Mouse (Mus musculus) Muller cell, postnatal 12 days (primary cell): ENCODE results near the gene Ube2z.

ENCODE experiments used
- DNase-seq: peaks from one replicate; pipeline ENCODE4 v3.0.0-alpha.2; 2015; ENCODE audit errors: inconsistent ontology term

The Ube2z gene

DNA sequence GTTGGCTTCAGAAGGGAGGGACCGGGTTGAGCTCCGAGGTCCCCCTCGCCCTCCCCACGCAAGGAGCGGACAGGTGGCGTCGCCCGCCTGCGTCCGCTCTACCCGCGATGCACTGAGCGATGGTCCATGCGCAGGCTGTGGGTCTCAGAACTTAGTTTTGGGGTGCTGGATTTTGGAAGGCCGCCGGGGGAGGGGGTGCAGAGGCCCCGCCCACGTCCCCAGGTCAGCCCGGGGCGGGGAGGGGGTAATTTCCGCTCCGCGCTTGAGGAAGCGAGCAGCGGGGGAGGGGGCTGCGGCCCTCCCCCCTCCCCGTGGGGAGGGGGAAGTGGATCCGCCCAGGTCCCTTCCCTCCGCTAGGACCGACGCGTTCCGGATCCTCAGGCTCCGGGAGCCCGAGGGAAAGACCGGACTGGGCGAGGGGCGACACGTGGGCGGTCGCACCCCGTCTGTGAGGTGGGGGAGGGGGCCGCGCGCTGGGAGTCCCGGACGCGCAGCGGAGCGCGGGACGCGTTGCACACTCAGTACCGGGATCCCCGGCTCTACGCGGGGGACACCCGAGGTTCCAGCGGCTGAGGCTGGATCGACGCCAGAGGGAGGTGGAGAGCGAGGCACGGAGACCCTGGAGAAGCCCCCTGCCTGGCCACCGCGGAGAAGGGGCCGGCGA, 58.2 kb downstream of the Ube2z start:
- no peak for DNase-seq

DNA sequence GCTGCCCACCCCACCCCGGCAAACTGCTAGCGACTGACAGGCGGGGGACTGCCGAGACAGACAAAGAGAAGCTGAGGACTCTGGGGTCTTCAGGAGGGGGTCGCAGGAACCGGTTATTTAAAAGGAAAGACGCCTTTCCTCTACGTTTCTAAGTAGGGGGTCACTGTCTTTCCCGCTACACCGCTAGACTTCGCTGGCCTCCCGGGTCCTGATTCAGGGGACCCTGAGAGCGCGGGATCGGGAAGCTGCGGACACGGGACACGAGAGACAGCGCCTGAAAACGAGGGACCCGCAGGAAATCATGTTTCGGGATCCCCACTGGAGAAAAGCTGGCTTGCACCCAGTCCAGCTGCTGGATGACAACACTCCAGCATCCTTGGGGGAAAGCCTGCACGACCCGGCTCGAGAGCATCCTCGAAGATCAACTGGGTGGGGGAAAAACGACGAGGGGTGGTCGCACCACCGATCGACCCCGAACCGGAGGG, 58.8 kb downstream of the Ube2z start:
- DNase-seq, result no peak

DNA sequence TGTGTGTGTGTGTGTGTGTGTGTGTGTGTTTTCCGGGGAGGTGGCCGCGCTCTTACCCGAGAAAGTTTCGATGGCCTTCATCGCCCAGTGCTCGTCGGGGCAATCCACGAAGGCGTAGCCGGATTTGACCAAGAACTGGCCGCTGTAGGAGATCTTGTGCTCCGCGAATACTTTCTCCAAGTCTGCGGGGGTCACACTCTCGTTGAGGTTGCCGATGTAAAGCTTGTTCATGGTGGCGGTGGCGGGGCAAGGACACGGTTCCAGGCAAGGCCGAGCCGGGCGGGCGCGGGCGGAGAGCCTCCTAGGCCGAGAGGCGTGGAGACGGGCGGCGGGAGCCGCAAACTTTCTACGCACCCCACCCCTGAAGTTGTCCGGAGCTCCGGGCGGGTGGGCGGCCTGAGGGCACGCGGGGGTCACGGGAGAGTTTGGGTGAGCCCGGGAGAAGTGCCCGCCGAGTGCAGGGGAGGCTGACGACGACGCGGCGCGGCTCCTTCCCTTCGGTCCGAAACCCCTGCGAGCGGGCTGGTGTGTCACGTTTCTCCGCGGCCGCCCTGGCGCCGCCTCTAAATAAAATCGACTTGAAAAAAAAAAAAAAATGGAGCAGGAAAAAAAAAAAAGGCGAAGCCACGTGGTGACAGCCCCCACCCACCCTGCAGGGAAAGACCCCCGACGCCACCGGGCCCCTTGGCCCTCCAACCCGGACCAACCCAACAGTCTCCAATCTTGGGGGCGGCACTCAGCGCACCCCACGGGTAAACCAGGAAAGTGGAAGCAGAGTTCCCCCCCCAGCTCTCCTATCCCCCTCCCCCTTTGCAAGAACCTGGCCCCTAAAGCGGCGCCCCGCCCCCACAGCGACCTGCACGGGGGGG, 59.6 kb downstream of the Ube2z start, which contains the start of gene Igf2bp1:
TSS of gene Igf2bp1 (minus strand) at position 538 of the 869 bp plus-strand sequence.
- DNase-seq, result no peak

- DNase-seq, result no peak
These were observed 60.3 kb downstream of the Ube2z start for GRCm38 (mm10) chr11:96004793-96005402.

DNA sequence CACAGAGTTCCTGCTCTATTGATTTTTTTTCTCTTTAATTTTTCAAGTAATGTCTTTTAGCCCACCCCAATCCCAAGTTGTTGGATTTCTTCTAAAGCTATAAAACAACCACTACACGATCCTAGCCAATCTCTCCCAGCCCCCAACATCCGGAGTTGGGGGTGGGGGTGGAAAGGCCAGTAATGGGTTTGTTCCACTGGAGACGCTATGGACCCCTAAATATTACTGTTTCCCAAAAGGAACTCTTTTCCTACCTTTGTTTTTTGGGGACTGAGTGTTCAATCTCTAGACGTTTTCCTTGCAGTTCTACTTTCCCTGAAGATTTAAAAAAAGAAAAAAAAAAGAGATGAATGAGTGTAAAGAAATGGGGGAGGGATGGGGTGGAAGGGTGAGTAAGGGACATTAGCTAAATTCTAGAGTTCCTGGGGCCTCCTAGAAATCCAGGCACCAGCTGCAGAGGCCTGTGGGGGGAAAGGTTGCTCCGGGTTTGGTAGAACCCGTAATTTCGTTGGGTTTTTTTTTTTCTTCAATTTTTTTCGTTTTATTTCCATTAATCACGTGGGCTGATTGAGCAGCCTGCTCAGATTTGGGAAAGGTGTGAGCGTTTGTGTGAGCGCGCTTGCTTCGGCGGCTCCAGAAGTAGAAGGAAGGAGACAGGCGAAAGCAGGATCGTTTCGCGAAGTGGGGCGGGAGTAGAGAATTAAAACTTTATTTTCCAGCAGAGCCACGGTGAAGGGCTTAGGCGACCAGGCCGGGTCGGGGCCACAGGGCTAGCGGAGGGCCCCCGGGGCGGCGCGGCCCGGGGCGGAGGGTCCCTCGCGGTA, 61.0 kb downstream of the Ube2z start:
- DNase-seq, result no peak

GRCm38 (mm10) chr11:96003100-96003900, 61.9 kb downstream of the Ube2z start:
- DNase-seq, result no peak
